ENCODE assay signal across 8 mouse cellular contexts in the genomic region with DNA sequence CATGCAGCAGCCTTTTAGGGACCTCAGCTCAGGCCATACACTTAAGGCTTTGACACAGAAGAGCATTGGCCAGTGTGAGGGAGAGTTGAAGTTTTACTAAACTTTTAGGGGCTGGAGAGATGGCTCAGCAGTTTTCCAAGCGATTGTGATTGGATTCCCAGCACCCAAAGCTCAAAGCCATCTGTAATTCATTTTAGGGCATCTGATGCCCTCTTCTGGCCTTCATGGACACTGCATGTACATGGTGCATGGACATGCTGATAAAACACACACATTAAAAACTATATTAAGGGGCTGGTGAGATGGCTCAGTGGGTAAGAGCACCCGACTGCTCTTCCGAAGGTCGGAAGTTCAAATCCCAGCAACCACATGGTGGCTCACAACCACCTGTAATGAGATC. TPM values are rescaled to one million over a fixed set of nuclear protein-coding genes. Genes with fewer than 3 reads are reported as not detected.
DNase-seq lines count a peak whose midpoint lies in the region; ATAC-seq and TF ChIP-seq lines count a peak whose summit lies in the region.
"Had no signal": no experiment of that assay in that cellular context is flagged by ENCODE, and none has a peak within 500 bp of the region (broad histone marks: within the 10 kb centered on the region; RNA-seq: fewer than 3 reads in every experiment).

No protein-coding gene starts in this region.

- no peak overlapping the region for H3K27ac ChIP-seq in liver, adult 2 months (replicated peaks; ENCODE audit: insufficient read depth, low read depth, low read length)
- no peak overlapping the region for H3K27ac ChIP-seq in liver, embryonic 11.5 days (ENCODE audit: low read depth, low read length)
- no peak overlapping the region for H3K27ac ChIP-seq in lung, postnatal 0 days (ENCODE audit: low read length)
- H3K27ac ChIP-seq in forebrain, embryonic 16.5 days (ENCODE audit: low read length) = no peak overlapping the region
- H3K27ac ChIP-seq: embryonic facial prominence, embryonic 15.5 days had no signal

- no peak overlapping the region for H3K4me2 ChIP-seq in liver, embryonic 11.5 days
- H3K4me2 ChIP-seq in lung, postnatal 0 days (replicated peaks; ENCODE audit: low read depth, low read length) = no peak overlapping the region
- no peak overlapping the region for H3K4me2 ChIP-seq in forebrain, embryonic 16.5 days (ENCODE audit: low read length)
- H3K4me2 ChIP-seq: embryonic facial prominence, embryonic 15.5 days had no signal

- DNase-seq in liver, adult 2 months (ENCODE audit: extremely low read depth, low read depth, low spot score) = no peak
- no peak for DNase-seq in liver, embryonic 11.5 days (ENCODE audit: low spot score)
- DNase-seq in R1 (ENCODE audit: low read depth, low spot score) = peak; percentile 82
- DNase-seq in cerebellum, adult 9-11 months = peak; percentile 47
- DNase-seq in lung, postnatal 0 days (ENCODE audit: low spot score) = no peak
- DNase-seq in embryo, embryonic 10 days (ENCODE audit: low spot score) = no peak

- no peak for ATAC-seq in liver, embryonic 11.5 days (replicated peaks; ENCODE audit: low FRiP score)
- no peak for ATAC-seq in lung, postnatal 0 days
- no peak for ATAC-seq in forebrain, embryonic 16.5 days

- no peak overlapping the region for H3K4me3 ChIP-seq in liver, adult 2 months (ENCODE audit: insufficient read depth, low read depth, low read length)
- H3K4me3 ChIP-seq in liver, embryonic 11.5 days (ENCODE audit: low read depth, low read length) = no peak overlapping the region
- no peak overlapping the region for H3K4me3 ChIP-seq in lung, postnatal 0 days (ENCODE audit: low read depth, low read length)
- no peak overlapping the region for H3K4me3 ChIP-seq in forebrain, embryonic 16.5 days (replicated peaks; ENCODE audit: low read length)
- H3K4me3 ChIP-seq: embryonic facial prominence, embryonic 15.5 days had no signal

- no peaks in the 10 kb centered on the region; the same call in 1 of the 2 replicates for H3K9me3 ChIP-seq in liver, embryonic 11.5 days (ENCODE audit: control insufficient read depth, low read length)
- H3K9me3 ChIP-seq in lung, postnatal 0 days (ENCODE audit: low read length) = 0 out of 2 replicates have a peak, but pooled peaks cover 2% of the 10 kb centered on the region
- H3K9me3 ChIP-seq in forebrain, embryonic 16.5 days (ENCODE audit: control insufficient read depth, low read length) = peaks cover 3% of the 10 kb centered on the region; the same call in 1 of the 2 replicates
- H3K9me3 ChIP-seq: embryonic facial prominence, embryonic 15.5 days had no signal

- no peaks in the 10 kb centered on the region for H3K27me3 ChIP-seq in liver, adult 2 months (ENCODE audit: control insufficient read depth, insufficient read depth, low read length)
- no peaks in the 10 kb centered on the region for H3K27me3 ChIP-seq in liver, embryonic 11.5 days (replicated peaks; ENCODE audit: control insufficient read depth, insufficient read depth, low read length)
- H3K27me3 ChIP-seq in lung, postnatal 0 days (replicated peaks; ENCODE audit: insufficient read depth, low read length) = no peaks in the 10 kb centered on the region
- no peaks in the 10 kb centered on the region for H3K27me3 ChIP-seq in forebrain, embryonic 16.5 days (replicated peaks; ENCODE audit: control insufficient read depth, insufficient read depth, low read length)
- H3K27me3 ChIP-seq: embryonic facial prominence, embryonic 15.5 days had no signal

- no peak for TF ChIP-seq POLR2A in liver, adult 2 months (IDR thresholded peaks at IDR 0.05; ENCODE audit: extremely low read depth, insufficient read depth, low read length)

- no peaks in the 10 kb centered on the region for H3K79me2 ChIP-seq in liver, adult 2 months (ENCODE audit: control insufficient read depth, insufficient read depth, low read length)

- H3K36me3 ChIP-seq in liver, adult 2 months (ENCODE audit: control insufficient read depth, insufficient read depth, low read length) = no peaks in the 10 kb centered on the region
- H3K36me3 ChIP-seq in liver, embryonic 11.5 days (ENCODE audit: control insufficient read depth, insufficient read depth, low read length) = no peaks in the 10 kb centered on the region
- no peaks in the 10 kb centered on the region for H3K36me3 ChIP-seq in lung, postnatal 0 days (ENCODE audit: insufficient read depth, low read length)
- peaks cover 4% of the 10 kb centered on the region; the same call in 1 of the 2 replicates for H3K36me3 ChIP-seq in forebrain, embryonic 16.5 days (ENCODE audit: control insufficient read depth, insufficient read depth)
- H3K36me3 ChIP-seq: embryonic facial prominence, embryonic 15.5 days had no signal

- no peak overlapping the region for H3K9ac ChIP-seq in liver, adult 2 months (ENCODE audit: low read depth, low read length)
- H3K9ac ChIP-seq in liver, embryonic 11.5 days (ENCODE audit: low read depth, low read length) = no peak overlapping the region
- no peak overlapping the region for H3K9ac ChIP-seq in lung, postnatal 0 days (replicated peaks; ENCODE audit: low read depth)
- no peak overlapping the region for H3K9ac ChIP-seq in forebrain, embryonic 16.5 days (replicated peaks; ENCODE audit: low read depth, low read length)
- H3K9ac ChIP-seq: embryonic facial prominence, embryonic 15.5 days had no signal

- WGBS in liver, adult 2 months = 67% methylated on average over 4 of the region's 4 CpGs
- WGBS in liver, embryonic 11.5 days = 57% methylated on average over 4 of the region's 4 CpGs
- WGBS in lung, postnatal 0 days = 75% methylated on average over 4 of the region's 4 CpGs
- WGBS in forebrain, embryonic 16.5 days = 70% methylated on average over 4 of the region's 4 CpGs

- no peak for TF ChIP-seq EP300 in lung, postnatal 0 days (IDR thresholded peaks at IDR 0.05)

- H3K4me1 ChIP-seq in liver, adult 2 months (ENCODE audit: control insufficient read depth, insufficient read depth, low read length) = no peaks in the 10 kb centered on the region
- H3K4me1 ChIP-seq in liver, embryonic 11.5 days (replicated peaks; ENCODE audit: control insufficient read depth, insufficient read depth, low read length) = peaks cover 10% of the 10 kb centered on the region; the same call in 1 of the 2 replicates
- no peaks in the 10 kb centered on the region for H3K4me1 ChIP-seq in lung, postnatal 0 days (ENCODE audit: insufficient read depth, low read depth, low read length)
- no peaks in the 10 kb centered on the region for H3K4me1 ChIP-seq in forebrain, embryonic 16.5 days (replicated peaks; ENCODE audit: control insufficient read depth, insufficient read depth, low read length)

- peak; percentile 9; the same call in 1 of the 2 replicates for TF ChIP-seq CTCF in liver, adult 2 months (IDR thresholded peaks at IDR 0.05; ENCODE audit: low read depth, low read length)
- TF ChIP-seq CTCF in lung, postnatal 0 days (IDR thresholded peaks at IDR 0.05) = peak; percentile 70

RNA-seq across cellular contexts. Expression of a gene that starts 4.8 kb away (rescaled TPM):
- 0.37 and 0.87 TPM in 2 replicates for total RNA-seq in liver, adult 2 months (2014; rRNA removed)
- 0.97 and 1.4 TPM in 2 replicates for polyA plus RNA-seq in liver, adult 2 months (2012; rRNA removed)
- 5.0 and 7.7 TPM in 2 replicates for polyA plus RNA-seq in liver, embryonic 11.5 days (2014; fragmentation: Nextera tagmentation; extraction: Ambion mirVana)
- polyA plus RNA-seq in lung, postnatal 0 days (2015; fragmentation: Nextera tagmentation; extraction: Ambion mirVana) = 7.1 and 7.7 TPM in 2 replicates
- 23.0 and 43.0 TPM in 2 replicates for polyA plus RNA-seq in forebrain, embryonic 16.5 days (2015; fragmentation: Nextera tagmentation; extraction: Ambion mirVana)

RNA-seq across cellular contexts. Expression of a gene that starts 37.8 kb away (rescaled TPM):
- total RNA-seq in liver, adult 2 months (2014; rRNA removed) = 0.83 and 1.2 TPM in 2 replicates
- 0.87 and 1.1 TPM in 2 replicates for polyA plus RNA-seq in liver, adult 2 months (2012; rRNA removed)
- polyA plus RNA-seq in liver, embryonic 11.5 days (2014; fragmentation: Nextera tagmentation; extraction: Ambion mirVana) = 7.0 and 8.3 TPM in 2 replicates
- 2.0 and 2.2 TPM in 2 replicates for polyA plus RNA-seq in lung, postnatal 0 days (2015; fragmentation: Nextera tagmentation; extraction: Ambion mirVana)
- 7.1 and 9.4 TPM in 2 replicates for polyA plus RNA-seq in forebrain, embryonic 16.5 days (2015; fragmentation: Nextera tagmentation; extraction: Ambion mirVana)

Comparison
In these comparisons a context has a peak if more than half of its experiments do, and no peak if none do; other contexts are left out.
1. DNase-seq: peak in R1 (single experiment) and cerebellum, adult 9-11 months (single experiment); none in liver, adult 2 months (single experiment), liver, embryonic 11.5 days (single experiment), lung, postnatal 0 days (single experiment) and embryo, embryonic 10 days (single experiment).